Mouse (Mus musculus) left cerebral cortex, adult 18-20 months (tissue): Measurements from ENCODE around the gene Pelp1. TPM values are rescaled to one million over a fixed set of nuclear protein-coding genes. Genes with fewer than 3 reads are reported as not detected.

Source experiments
- DNase-seq, 2 experiments: peaks; one replicate each; pipeline ENCODE4 v3.0.0; 2021 to 2022; ENCODE audit warnings: low spot score in 2 of 2, mixed read lengths in 1 of 2
- long read RNA-seq, 2 experiments: library from polyadenylated mRNA; stranded (forward); transcript quantifications; one replicate each; pipeline ENCODE4 v2.0.0; 2021
- total RNA-seq, 2 experiments: library from RNA; stranded (reverse); gene quantifications; 2 replicates each; pipeline ENCODE4 v1.2.3; 2021

The Pelp1 gene
- total RNA-seq, result 10 to 100 TPM; 33.1 to 34.6 TPM
- long read RNA-seq, experiment 1, transcript Pelp1-201 (17 exons, 3,435 nt), result major isoform, 15 of 29 reads
- long read RNA-seq, experiment 1, partial matches to known transcripts, result 11 of 29 reads
- long read RNA-seq, experiment 1, other reads (novel, unspliced or antisense), result 3 of 29 reads
- long read RNA-seq, experiment 2, transcript Pelp1-201 (17 exons, 3,435 nt), result major isoform, 8 of 21 reads
- long read RNA-seq, experiment 2, partial matches to known transcripts, result 13 of 21 reads
- long read RNA-seq, experiment 2, other reads (novel, unspliced or antisense), result 0 of 21 reads

DNA sequence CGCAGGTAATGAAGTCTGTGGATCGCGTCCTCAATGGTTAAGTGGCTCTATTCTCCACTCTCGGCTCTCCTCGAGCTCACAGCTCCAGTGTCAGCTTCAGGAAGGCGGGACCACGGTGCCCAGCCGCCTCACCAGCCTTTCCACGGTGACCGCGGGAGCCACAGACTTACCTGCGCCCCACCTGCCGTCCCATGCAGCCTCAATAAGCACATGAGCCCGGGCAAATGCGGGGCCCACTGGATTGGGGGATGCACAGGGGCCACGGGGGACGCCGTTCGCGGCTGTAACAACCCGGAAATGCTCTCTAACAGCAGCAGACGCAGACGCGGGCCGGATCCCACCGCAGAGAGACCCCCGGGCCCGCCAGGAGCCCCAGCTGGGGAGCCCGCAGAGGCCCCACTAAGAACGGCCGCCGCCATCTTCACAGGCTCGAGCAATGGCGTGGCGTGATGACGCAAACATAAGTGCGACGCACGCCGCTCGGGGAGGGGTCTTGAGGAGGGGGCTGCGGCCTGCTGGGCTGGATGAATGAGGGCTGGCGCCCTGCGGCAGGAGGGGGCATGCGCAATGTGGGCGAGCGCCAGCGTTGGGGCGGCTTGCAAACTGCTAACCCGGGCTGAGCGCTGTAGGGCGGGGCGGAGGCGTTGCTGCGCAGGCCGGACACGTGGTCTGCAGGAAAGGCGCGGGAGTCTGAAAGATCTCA, at the start of gene Pelp1:
Pelp1 (minus strand) TSS at position 438 of the 703 bp plus-strand sequence.
- peak; percentile 74 to 89 for DNase-seq

- no peak for DNase-seq
Measured at GRCm38 (mm10) chr11:70458688-70459600, 49.1 kb upstream of the Pelp1 start, which contains the start of gene Zmynd15. Zmynd15 (plus strand) TSS chr11:70459433.

DNA sequence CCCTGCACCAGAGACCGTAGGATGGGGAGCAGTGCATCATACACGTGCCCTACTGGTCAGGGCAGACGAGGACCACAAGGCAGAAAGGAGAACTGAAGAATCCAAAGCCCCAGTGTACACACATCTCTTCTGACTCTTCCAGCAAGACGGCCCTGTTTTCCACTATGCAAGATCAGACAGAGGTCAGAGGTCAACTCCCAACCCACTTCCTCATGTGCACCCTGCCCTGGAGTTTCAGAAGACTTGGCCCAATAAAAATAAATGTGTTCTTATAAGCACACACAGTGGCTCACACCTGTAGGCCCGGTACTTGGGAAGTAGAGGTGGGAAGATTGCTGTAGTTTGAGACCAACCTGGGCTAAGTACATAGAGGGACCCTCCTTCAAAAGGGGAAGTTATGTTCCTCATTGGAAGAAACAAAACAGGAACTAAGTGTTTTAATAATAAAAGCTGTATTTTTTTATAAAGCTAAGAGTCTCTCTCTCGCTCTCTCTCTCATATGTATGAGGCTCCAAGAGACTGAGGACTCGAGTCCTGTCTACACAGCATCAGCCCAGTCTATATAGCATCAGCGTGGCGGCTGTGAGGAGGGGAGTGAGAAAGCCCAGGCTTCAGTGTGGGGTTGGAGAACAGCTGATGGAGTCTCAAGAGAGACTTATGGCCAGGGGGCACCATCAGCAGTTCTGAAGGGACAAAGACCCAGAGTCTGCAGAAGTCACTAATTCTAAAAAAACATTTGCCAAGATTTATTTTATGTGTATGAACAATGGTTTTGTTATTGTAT, 43.6 kb upstream of the Pelp1 start:
- DNase-seq, result no peak

GRCm38 (mm10) chr11:70451797-70452498, 42.1 kb upstream of the Pelp1 start, which contains the start of gene Med11:
Med11 (plus strand) TSS chr11:70451919.
- DNase-seq, result peak; percentile 93 to 97

- no peak for DNase-seq
Measured at GRCm38 (mm10) chr11:70450926-70451325, 41.1 kb upstream of the Pelp1 start.

DNA sequence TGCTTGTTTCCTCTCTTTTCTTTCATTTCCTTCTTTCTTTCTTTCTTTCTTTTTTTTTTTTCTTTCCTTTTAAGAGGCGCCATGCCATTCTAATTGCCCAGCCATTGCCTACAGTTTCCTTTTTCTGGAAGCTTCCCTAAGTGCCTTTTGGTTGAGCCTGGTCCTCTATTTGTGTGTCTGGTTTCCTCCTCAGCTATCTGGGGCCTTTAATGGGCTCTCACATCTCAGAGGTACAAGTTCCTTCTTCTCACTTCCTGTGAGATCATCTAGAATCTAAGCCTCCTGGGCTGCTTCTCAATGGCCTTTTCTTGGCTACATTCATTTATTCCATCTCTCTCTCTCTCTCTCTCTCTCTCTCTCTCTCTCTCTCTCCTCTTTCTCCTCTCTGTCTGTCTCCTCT, 37.5 kb upstream of the Pelp1 start:
- no peak for DNase-seq

- no peak for DNase-seq
Measured at GRCm38 (mm10) chr11:70446756-70447155, 36.9 kb upstream of the Pelp1 start.

DNA sequence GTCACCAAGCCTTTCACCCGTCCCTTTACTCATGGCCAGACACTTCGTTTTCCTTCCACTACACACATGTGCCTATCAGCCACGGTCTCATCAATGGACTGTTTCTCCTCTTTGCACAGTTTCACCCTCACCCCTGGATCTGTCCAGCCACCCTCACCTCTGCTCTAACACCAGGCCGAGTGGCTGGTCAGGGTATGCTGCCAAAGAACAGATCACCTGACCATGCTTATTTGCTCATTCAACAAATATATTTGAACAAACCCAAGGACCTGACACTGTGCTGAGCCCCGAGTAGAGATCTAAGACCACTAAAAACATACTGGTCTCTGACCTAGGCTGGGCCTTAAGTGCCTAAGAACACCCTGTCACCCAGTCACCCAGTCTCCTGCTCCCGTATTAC, 34.8 kb upstream of the Pelp1 start:
- no peak for DNase-seq

DNA sequence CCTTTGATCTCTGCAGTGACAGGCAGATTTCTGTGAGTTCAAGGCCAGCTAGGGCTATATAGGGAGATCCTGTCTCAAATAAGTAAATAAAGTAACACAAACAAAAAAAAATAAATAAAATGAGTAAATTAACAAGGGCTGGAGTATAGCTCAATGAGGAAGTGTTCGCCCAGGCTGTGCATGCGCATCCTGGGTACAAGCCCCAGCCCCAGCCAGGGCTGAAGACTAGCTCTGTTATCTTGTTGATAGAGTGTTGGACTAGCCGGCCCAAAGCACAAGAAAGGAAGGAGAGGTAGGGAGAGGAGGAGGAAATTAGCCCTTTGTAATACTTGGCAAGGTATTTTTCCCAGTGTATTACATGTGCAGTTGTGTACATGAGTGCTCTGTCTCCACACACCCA, 34.1 kb upstream of the Pelp1 start:
- no peak for DNase-seq

- no peak for DNase-seq
Measured at GRCm38 (mm10) chr11:70441882-70442281, 32.1 kb upstream of the Pelp1 start.

- no peak for DNase-seq
Measured at GRCm38 (mm10) chr11:70440637-70441036, 30.8 kb upstream of the Pelp1 start.

DNA sequence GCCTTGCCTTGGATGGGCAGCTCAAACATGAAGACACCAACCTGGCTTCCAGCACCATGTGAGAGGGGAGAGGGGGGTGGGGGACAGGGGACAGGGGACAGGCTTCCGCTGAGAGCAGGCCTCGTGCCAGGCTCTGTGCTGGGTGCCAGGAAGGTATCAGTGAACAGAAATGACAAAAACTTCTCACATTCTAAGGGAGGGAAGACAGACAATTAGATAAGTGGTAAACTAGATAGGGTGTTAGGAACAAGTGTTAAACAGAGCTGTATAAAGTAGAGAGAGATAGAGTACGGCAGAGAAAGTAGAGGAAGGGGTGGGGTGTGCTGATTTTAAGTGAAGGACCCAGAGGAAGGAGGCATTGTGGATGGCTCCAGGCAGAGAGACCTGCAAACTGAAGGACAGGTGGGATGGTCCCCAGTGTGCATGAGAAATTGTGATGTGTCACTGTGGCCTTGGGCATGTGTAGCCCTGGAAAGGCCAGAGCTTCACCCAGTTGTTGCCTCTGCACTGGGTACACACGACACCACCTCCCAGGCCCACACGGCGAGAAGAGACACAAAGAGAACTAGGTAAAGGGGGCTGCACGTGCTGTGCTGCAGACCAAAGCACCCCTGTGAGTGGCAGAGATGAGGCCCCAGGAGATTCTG, 29.0 kb upstream of the Pelp1 start:
- DNase-seq, result no peak

GRCm38 (mm10) chr11:70437426-70437825, 27.6 kb upstream of the Pelp1 start:
- DNase-seq, result no peak

DNA sequence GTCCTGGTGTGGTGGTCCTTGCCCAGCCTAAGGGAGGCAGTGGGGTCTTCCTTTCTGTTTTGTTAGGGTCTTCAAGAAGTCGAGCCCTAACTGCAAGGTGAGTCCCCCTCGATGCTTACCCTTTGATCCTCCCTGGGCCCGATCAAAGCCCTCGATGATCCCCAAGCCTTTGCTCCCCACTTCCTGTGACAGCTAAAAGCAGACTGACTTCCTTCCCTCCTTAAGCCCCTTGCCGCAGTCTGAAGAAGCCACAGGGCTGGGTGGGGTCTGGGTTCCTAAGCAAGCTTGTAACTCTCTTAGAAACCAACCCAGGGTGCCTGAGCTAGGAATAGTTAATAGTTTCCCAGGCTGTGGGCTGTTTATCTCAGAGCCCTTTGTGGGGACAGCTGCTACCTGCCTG, 25.6 kb upstream of the Pelp1 start:
- no peak for DNase-seq

DNA sequence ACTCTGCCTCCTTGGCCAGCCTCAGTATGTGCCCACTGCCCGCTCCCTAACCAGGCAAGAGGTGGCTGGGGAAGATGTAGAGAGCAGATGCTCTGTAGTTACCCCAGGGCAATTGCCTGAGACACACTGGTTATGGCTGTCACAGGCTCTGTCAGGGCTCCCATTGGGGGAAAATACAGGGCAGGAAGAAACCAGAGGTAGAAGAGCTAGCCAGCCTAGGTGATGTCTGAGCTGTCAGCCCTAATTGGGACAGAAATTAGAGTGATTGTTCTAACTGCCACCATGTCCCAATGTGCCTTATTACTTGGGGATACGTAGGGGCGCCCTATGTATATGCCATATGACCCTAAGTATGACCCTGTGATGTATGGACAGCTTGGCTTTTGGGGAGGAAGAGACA, 24.1 kb upstream of the Pelp1 start:
- no peak for DNase-seq

DNA sequence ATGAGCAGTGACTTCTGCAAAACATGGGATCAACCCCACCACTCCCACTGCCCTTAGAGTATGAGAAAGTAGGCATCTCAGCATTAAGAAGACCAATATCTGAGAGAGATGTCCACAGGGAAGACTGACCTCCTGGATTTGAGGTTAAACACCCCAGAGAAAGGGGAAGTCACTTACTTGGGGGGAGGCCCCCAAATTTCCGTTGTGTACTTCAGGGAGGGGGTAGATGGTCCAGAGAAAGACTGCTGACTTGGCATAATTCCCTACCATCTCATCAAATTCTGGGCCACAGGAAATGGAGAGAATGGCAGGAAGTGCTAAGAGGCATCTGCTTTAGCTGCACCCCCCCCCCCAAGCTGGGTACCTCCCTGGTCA, 23.7 kb upstream of the Pelp1 start:
- DNase-seq, result no peak

DNA sequence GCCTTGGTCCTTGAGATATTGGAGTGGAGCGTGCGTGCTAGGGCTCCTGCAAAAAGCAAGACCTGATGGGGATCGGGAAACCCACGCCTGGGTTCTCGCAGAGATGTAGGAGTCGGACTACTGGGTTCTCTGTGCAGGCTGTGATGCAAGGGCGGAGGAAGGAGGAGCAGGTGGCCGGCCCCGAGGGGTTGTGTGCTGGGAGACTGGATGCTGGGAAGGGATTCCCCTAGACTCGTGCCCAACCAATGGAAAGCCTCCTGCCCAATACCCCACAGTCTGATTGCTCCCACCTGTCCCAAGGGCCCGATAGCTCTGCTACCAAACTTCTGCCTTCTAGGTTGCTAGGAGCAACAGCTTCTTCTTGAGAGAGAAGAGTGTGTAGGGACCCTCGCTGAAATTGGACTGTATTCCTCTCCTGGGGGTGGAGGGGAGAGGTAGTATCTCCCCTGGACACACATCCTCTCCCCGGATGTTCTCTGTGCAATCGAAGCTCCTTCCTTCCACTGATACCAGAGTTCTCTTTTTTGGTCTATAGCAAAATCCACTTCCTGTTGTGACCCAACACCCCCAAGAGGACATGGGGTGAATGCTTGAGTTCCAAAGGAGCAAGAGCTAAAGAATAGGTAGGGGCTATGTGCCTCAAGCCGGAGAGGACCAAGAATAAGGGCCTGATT, 23.2 kb upstream of the Pelp1 start:
- peak; percentile 39 to 60 for DNase-seq

- DNase-seq, result peak; percentile 98
Measured at GRCm38 (mm10) chr11:70432048-70432894, 22.4 kb upstream of the Pelp1 start, which contains the start of gene Arrb2. Arrb2 (plus strand) TSS chr11:70432635.
